Mouse (Mus musculus) cerebellum, adult 9-10 months (tissue): ENCODE results near the gene Fscn2.

Experiments
- DNase-seq: peaks from one replicate; pipeline ENCODE4 v3.0.0; 2022

The Fscn2 gene

DNA sequence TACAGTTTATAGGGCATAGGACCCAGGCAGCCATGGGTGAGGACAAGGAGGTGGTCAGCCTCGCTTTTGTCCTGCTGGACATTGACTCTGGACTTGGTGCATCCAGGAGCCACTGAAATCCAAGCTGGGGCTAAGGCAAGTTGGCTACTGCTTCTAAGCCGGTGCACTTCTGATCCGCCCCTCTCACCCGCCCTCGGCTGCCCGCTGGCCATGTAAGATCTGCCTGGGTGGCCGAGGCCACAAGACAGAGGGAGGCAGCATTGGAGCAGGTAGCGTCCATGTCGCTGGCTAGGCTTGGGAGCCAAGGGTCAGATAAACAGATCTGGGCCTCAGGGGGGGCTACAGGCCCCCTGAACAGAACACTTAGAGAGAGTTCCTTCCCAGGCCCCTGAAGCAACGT is at the start of gene Fscn2:
Gene Fscn2, plus strand, starts transcription at position 240 of the 400 bp plus-strand sequence.
- no peak for DNase-seq

DNA sequence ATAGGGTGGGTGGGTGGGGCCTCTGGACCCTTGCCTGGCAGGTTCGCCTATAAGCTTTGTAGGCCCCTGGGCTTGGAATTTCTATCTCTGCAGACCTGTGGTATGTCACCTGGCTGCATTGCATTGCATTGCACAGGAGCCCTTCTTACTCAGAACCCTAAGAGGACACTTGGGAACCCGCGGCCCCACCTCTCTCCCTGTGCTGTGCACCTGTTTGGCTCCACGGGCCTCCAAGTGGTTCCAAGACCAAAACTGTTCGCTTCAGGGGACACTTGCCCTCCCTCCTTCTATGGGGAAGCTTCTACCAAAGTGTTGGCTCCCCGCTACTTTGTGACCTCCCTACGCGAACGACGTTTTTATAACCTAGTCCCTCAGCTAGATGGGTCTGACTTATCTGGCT is 49.8 kb upstream of the Fscn2 start:
- DNase-seq = peak; percentile 54

DNA sequence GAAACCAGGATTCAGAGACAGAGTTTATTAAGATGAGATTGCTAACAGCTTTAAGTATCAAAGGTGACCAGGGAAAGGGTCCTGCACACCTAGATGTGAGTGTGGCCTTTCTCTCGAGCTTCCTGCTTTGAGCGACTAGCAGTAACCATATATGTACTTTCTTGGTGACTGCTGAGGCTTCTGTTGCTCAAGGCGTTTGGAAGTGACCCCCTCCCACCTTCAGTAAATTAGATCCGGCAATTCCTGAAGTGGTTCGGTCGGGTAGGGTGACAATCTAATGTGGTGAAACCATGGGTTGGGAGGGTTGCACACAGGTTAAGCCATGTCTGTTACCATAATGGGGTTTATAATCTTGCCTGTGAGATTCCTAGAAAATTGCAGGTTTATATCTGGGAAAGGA is 49.3 kb upstream of the Fscn2 start:
- peak; percentile 40 for DNase-seq

DNA sequence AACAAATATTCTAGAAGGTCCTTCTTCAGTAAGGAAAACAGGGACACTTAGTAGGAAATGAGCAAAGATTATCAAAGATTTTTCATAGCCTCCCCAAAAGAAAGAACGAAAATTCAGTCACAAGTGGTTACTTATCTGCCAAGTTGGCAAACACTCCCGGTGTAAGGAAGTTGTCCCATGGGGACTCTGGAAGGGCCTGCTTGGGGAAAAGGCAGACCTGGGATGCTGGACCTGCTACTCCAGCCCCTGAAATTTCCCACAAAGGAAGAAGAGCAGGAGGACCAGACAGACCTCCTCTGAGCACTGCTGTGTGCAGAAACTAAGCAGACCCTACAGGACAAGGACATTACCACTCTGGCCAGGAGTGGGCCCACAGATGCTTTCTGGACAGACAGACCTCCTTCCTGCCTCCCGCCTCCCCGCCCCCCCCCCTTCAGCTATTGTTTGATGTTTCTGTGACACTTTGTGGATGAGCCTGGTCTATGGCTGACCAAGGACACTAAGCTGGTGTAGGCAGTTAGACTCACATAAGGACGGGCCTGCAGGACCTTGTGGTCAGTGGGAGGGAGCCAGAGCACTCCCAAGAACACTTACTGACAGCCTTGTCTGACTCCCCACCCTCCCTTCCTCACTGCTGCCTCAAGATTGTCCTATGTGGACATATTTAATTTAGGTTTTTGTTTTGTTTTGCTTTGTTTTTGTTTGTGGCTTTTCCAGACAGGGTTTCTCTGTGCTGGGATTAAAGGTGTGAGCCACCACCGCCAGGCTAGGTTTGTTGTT is 47.2 kb upstream of the Fscn2 start:
- DNase-seq = no peak

DNA sequence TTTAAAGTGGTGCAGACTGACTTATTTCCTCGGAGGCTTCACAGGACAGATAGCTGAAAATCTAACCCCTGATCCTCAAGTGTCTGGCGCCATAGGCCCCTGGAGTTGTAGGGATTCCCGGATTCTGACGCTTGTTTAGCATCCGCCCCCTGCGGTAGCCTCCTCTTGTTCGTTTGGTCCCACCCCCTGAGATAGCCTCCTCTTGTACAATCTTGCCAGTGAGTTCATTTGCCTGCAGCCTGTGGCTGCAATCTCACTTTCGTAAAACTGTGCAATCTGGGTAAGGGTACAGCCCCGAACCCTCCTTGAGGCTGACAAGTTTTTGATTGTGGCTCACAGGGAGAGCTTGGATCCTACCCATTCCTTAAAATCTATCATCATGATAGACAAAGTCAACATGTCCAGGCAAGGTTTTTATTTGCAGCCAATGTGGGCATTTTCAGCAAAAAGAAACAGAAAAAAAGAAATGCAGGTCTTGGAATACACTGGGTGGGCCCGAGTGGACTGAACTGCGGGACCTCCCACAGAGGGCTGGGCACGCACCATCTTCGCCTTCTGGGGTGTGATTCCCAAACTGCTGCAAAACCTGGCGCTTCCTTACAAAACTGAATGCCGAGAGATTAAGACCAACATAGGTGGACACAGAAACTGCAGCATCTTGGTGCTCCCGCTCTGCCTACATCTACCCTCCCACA is 46.5 kb upstream of the Fscn2 start:
- peak; percentile 43 for DNase-seq

DNA sequence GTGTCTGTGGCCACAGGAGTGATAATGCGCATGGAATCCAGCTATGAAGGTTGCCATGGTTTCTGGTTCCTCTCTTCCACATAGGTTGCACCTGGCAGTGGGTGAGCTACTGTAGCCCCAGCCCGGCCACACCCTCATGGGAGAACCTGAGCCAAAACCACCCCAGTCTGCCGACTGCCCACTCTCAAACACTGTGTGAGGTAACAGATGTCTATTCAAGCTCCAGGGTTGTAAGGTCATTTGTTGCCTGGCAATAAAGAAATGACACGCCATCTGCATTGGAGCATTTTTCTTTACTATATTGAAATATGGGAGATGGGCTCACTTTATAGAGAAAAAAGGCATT is 45.9 kb upstream of the Fscn2 start:
- DNase-seq = peak; percentile 70

DNA sequence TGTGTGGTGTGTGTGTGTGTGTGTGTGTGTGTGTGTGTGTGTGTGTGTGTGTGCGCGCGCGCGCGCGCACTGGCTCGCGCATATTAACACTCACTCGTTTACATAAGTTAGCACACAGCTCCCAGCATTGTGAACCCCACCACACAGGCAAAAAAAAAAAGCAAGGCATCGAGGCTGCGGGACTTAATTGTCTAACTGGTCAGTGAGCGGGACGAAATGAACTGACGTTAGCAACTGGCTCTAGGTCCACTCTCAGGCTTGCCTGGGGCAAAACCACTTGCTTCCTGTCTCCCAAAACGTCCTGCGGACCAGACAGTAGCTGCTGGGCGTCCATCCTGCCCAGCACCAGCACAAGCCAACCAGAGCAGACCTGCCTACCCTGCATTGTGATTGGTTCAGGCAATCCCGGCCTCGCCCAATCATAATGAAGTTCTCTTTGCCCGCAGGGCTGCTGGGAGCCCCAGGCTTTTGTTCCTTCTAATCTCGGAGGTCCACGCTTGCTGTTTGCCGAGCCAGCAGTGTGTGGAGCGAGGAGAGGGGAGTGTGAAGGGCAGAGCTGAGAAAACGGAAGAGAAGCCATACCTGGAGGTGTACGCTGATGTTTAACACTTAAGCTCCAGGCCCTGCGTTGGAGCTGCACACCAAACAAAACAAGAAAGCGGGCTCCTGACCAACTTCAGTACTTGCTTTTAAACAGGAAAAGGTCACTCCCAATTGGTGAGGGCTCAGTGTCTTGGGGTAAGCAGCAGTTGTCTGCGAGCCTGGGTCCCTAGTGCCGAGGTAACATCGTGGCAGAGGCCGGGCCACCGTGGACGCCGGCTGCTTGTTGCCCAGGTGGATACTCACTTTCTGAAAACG is 45.3 kb upstream of the Fscn2 start:
- DNase-seq = peak; percentile 96

DNA sequence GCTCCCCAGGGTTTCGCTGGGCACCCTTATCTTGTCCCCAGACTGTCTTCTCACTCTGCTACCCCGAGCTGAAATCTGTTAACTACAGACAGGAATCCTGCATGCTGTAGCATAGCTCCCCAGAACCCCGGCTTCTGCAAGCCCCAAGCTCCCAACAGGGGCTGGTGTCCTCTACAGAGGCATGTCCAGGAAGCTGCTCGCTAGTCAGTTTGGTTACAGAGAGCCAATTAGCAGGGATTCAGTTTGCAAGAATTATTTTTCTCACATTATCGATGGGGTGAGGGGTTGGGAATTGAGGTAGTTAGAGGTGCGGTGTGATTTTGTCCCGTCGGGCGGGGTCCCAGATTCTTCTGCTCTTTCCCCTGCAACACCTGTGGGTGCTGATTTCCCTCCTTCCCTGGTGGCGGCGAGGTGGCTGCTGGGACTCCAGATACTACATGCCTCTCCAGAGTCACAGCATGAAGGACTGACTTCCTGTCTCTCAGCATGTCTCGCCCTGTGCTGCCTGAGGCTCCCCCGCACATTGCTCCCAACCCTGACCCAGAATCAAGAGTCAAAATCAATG is 44.6 kb upstream of the Fscn2 start:
- peak; percentile 46 for DNase-seq

DNA sequence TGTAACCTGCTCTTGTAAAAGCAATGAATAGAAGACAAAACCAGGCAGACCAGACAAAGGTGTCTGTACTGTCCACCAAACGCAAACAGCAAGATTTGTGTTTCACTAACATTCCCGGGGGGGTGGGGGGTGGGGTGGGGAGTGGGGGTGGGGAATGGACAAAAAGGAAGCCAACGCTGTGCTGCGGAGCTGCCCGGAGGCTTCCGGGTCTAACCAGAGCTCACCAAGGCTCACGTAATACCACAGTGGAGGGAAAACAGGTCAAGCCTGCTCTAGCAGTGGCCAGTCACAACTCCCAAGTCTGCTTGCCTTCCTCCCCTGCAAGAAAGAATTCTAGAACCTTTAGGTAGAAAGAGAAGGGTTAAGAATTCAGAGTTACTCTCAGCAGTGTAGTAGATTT is 43.9 kb upstream of the Fscn2 start:
- DNase-seq = no peak

DNA sequence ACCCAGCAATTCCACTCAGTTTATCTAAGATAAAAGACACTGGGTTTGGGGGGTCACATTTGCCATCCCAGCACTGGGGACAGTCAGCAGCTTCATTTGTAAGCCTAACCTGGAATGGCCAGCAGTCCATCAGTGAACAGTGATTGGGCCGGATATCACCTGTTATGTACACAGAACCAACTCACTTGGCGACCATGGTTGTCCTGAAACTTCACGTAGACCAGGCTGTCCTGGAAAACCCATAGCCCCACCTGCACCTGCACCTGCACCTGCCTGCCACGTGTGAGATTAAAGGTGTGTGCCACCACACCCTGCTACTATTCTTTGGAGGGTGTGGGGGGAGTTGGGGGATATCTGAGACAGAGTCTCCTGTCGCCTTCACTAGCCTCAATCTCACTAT is 42.0 kb upstream of the Fscn2 start:
- DNase-seq = no peak

DNA sequence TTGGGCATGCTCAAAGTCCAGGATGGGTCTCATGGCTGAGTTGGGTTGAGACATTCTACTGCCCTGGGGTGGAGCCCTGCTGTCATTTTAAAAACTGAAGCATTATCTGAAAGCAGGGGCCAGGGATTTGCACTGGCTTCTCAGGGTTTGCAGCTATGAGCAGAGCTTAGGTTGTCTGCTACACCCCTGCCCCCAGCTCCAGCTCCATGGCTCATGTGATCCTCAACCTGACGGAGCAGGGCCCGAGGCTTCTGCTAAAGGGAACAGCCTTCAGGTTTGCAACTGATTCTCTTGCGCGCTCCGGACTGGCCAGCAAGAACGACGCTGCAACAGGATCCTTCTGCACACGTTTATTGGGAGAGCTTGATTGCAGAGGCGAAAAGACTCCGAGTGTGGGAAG is 41.2 kb upstream of the Fscn2 start:
- DNase-seq = no peak

DNA sequence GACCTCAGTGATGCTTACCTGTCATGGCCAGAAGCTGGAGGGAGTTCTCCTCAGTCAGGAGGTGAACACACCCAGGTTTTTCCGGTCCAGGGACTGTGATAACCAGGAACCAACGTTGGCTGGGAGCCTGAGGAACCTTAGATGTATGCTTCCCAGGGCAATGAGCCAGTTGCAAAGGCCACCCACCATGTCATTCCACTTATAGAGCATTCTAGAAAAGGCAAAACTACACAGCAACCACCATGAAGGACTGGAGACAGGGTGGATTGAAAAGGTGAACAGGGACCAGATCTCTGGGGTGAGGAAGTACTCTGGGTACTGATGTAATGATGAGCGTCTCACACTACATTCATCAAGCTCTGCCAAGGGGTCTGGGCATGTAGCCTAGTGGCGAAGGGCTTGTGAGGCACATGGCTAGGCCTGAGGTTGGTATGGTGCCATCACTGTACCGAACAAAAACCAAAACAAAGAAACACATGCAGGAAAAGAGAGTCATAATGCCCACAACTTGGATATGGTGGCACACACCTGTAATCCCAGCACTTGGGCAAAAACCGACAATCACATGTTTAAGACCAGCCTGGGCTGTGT is 25.8 kb upstream of the Fscn2 start:
- DNase-seq = no peak

DNA sequence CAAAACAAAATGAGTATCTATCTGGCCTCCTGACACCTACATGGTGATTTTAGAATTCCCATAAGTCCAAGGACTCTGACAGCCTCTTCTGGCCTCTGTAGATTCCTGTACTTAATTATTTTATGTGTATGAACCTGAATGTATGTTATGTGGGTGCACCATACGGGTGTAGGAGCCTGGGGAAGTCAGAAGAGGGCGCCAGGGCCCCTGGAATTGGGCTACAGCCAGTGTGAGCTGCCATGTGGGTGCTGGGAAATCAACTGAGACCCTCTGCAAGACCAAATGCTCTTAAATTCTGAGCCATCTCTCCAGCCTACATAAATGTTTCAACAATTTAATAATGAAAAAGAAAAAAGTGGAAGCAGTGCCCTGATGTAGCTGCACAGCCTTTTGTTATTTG is 23.9 kb upstream of the Fscn2 start:
- no peak for DNase-seq

DNA sequence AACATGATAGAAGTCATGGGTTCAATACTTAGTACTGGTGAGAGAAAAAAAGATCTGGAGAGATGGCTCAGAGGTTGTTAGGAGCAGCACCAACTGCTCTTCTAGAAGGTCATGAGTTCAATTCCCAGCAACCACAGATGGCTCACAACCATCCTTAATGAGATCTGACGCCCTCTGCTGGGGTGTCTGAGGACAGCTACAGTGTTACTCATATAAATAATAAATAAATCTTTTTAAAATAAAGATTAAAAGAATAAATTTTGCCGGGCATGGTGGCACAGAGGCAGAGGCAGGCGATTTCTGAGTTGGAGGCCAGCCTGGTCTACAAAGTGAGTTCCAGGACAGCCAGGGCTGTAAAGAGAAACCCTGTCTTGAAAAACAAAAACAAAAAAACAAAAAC is 22.5 kb upstream of the Fscn2 start:
- no peak for DNase-seq

DNA sequence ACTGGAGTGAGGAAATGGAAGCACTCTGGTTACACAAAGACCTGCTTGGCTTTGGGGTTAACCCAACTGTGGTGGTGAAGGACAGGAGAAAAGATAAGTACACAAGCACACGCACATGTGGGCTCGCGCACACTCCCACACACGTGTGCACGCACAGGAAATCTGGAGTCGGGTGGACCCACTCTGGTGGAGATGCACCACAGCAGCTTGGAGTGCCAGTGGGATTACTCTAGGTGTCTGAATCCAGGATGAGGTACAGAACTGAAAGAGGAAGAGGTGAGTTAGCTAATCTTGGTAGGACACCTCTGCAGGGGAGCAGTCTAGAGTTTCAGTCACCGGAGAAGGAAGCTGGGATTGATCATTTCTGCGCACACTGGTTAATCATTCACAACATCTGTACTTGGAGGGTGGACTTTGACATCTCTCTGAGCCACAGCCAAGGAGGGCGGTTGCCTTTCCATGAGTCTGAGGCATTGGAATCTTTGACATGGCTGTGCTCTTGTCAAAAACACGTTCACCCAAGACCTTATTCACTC is 21.3 kb upstream of the Fscn2 start:
- DNase-seq = no peak

DNA sequence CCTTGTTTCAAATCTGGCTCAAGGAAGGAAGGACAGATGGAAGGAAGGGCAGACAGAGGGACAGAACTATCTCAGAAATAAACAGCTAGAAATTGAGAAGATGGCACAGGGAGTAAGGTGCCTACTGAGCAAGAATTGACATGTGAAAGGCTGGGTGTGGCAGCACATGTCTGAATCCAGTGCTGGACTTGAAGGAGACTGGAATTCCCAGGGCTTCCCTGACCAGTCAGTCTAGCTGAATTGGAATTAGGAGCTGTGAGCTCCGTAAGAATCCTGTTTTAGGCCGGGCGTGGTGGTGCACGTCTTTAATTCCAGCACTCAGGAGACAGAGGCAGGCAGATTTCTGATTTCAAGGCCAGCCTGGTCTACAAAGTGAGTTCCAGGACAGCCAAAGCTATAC is 19.7 kb upstream of the Fscn2 start:
- DNase-seq = no peak

DNA sequence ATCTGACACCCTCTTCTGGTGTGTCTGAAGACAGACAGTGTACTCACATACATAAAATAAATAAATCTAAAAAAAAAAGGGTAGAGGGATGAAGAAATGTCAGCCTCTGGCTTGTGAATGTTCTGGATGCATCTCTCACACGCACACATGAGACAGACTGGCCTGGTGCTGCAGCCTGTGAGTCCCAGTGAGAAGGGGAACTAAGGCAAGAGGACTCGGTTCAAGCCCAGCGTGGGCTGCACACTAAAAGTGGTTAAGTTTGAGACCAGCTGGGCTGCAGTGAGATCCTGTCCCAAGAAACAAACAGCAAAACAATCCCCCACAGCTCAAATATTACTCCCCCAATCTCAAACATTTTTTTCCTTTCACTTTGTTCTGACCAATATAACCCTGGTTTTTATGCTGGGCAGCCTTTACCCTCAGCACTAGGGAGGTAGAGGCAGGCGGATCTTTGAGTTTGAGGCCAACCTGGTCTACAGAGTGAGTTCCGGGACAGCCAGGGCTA is 18.6 kb upstream of the Fscn2 start:
- no peak for DNase-seq

DNA sequence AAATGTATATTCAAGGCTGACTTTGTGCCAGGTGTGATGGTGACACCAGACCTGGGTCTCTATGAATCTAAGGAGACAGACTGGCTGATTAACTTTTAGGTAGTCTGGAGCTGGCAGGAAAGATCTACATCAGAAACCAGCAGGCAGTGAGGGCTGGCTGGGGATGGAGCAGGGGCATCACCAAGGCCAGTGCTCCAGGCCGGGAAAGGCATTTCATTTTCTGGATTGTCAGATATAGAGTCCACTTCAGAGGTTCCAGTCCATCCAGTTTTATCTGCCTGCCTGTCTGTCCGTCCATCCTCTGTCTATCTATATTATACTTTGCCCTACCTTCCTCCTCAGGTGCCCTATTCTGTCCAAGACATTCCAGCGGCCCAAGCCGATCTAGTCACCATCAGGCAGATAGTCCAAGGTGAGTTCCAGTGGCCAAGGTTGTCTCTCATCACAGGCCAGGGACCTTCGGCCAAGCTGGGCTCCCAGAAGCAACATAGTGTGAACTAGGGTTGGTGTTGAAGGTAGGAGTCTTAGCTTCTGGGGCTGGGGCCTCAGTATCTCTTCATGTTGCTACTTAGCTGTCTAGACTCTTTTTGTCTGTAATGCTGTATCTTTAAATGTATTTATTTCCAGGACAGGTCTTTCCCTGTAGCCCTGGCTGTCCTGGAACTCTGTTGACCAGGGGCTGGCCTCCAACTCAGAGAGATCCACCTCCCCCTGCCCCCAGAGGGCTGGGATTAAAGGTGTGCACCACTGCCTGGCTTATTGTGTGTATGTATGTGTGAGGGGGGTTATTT is 17.6 kb upstream of the Fscn2 start:
- DNase-seq = no peak

DNA sequence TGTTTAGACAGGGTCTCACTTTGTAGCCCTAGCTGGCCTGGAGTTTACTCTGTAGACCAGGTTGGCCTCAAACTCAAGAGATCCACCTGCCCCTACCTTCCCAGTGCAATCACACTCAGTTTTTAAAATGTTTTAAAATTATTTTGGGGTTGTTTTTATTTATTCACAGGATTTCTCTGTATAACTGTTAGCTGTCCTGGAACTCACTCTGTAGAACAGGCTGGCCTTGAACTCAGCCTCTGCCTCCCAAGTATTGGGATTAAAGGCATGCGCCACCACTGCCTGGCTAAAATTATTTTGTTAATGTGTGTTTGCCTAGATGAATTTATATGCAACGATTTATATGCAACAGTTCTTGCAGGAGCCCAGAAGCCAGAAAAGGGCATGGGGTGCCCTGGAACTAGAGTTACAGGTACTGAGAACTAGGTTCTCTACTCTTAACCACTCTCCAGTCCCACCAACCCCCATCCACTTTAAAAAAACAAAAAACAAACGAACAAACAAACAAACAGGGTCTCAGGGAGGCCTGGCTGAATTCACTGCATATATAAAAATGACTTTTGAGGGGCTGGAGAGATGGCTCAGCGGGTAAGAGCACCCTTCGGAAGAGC is 16.9 kb upstream of the Fscn2 start:
- no peak for DNase-seq

DNA sequence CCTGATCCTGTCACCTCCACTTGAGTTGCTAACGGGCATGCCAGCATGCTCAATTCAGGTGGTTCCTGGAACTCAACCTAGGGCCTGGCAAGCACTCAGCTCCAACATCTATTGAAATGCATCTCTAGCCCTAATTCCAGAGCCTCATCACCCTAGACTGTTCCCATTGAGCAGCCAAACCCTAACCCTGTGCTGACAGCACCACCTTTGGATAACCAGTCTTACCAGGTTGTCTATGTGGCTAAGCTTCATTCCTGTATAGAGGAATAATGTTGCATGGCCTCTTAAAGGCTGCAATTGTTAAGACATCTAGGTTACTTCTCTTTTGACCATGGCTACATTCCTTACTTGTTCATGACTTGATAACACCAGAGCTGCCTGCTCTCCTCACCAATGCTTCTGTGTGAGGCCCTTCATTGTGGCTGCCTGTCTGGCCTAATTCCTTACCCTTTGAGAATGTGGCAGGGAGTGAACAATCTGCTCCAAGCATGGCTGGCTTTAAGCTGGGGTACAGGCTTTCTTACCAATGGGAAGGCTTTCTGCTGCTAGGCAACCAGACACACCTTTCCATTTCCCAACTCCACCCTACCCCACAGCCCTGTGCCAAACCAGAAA is 16.2 kb upstream of the Fscn2 start:
- DNase-seq = no peak
